Mouse (Mus musculus): Measurements from ENCODE around the gene Epha4. TPM values are rescaled to one million over a fixed set of nuclear protein-coding genes. Genes with fewer than 3 reads are reported as not detected.
A peak's percentile ranks its signal among the peaks of the same experiment; 100 is the strongest.

Gene Epha4
- polyA plus RNA-seq, 1 experiment from 2014 or later, result 30.4 TPM

- Histone ChIP-seq H3K27me3 (ENCODE audit: control insufficient read depth, insufficient read depth, low read depth, low read length) (no peaks in the 10 kb centered on the region), H3K4me1 (ENCODE audit: control insufficient read depth, insufficient read depth, low read length) (peaks cover 25% of the 10 kb centered on the region), H3K4me2 (ENCODE audit: low read length) (peak overlapping the region; percentile 82), H3K9ac (ENCODE audit: low read depth, low read length) (peak overlapping the region; percentile 78), H3K36me3 (ENCODE audit: control insufficient read depth, insufficient read depth, low read length) (no peaks in the 10 kb centered on the region), H3K9me3 (replicated peaks; ENCODE audit: control insufficient read depth, low read length, poor library complexity, severe bottlenecking) (no peaks in the 10 kb centered on the region), H3K27ac (ENCODE audit: low read length) (peak overlapping the region; percentile 75), H3K4me3 (ENCODE audit: low read depth, low read length) (peak overlapping the region; percentile 57)
- WGBS, result under 1% methylated on average over 45 of the region's 45 CpGs
- ATAC-seq, result peak; percentile 4
Observed at GRCm38 (mm10) chr1:77514325-77514962, 444 bp downstream of the Epha4 start.

GRCm38 (mm10) chr1:77513959-77514324, 946 bp downstream of the Epha4 start:
- no peaks in the 10 kb centered on the region for H3K9me3 ChIP-seq (replicated peaks; ENCODE audit: control insufficient read depth, low read length, poor library complexity, severe bottlenecking)
- no peak for ATAC-seq
- H3K4me1 ChIP-seq (ENCODE audit: control insufficient read depth, insufficient read depth, low read length), result peaks cover 25% of the 10 kb centered on the region
- peak overlapping the region; percentile 57 for H3K4me3 ChIP-seq (ENCODE audit: low read depth, low read length)
- peak overlapping the region; percentile 82 for H3K4me2 ChIP-seq (ENCODE audit: low read length)
- H3K27me3 ChIP-seq (ENCODE audit: control insufficient read depth, insufficient read depth, low read depth, low read length), result no peaks in the 10 kb centered on the region
- H3K27ac ChIP-seq (ENCODE audit: low read length), result peak overlapping the region; percentile 75
- WGBS, result 1% methylated on average over 9 of the region's 9 CpGs
- H3K36me3 ChIP-seq (ENCODE audit: control insufficient read depth, insufficient read depth, low read length), result no peaks in the 10 kb centered on the region
- H3K9ac ChIP-seq (ENCODE audit: low read depth, low read length), result peak overlapping the region; percentile 78

GRCm38 (mm10) chr1:77513411-77513941, 1.4 kb downstream of the Epha4 start:
- H3K36me3 ChIP-seq (ENCODE audit: control insufficient read depth, insufficient read depth, low read length), result no peaks in the 10 kb centered on the region
- 0% methylated on average over 27 of the region's 27 CpGs for WGBS
- H3K4me3 ChIP-seq (ENCODE audit: low read depth, low read length), result peak overlapping the region; percentile 57
- peak; percentile 49 for ATAC-seq
- no peaks in the 10 kb centered on the region for H3K27me3 ChIP-seq (ENCODE audit: control insufficient read depth, insufficient read depth, low read depth, low read length)
- peaks cover 25% of the 10 kb centered on the region for H3K4me1 ChIP-seq (ENCODE audit: control insufficient read depth, insufficient read depth, low read length)
- peak overlapping the region; percentile 82 for H3K4me2 ChIP-seq (ENCODE audit: low read length)
- no peaks in the 10 kb centered on the region for H3K9me3 ChIP-seq (replicated peaks; ENCODE audit: control insufficient read depth, low read length, poor library complexity, severe bottlenecking)
- peak overlapping the region; percentile 75 for H3K27ac ChIP-seq (ENCODE audit: low read length)
- H3K9ac ChIP-seq (ENCODE audit: low read depth, low read length), result peak overlapping the region; percentile 78

GRCm38 (mm10) chr1:77512431-77513195, 2.3 kb downstream of the Epha4 start:
- H3K4me2 ChIP-seq (ENCODE audit: low read length), result peak overlapping the region; percentile 82
- under 1% methylated on average over 20 of the region's 20 CpGs for WGBS
- H3K4me3 ChIP-seq (ENCODE audit: low read depth, low read length), result peak overlapping the region; percentile 57
- no peaks in the 10 kb centered on the region for H3K9me3 ChIP-seq (replicated peaks; ENCODE audit: control insufficient read depth, low read length, poor library complexity, severe bottlenecking)
- peaks cover 30% of the 10 kb centered on the region for H3K4me1 ChIP-seq (ENCODE audit: control insufficient read depth, insufficient read depth, low read length)
- no peaks in the 10 kb centered on the region for H3K36me3 ChIP-seq (ENCODE audit: control insufficient read depth, insufficient read depth, low read length)
- H3K27me3 ChIP-seq (ENCODE audit: control insufficient read depth, insufficient read depth, low read depth, low read length), result no peaks in the 10 kb centered on the region
- H3K27ac ChIP-seq (ENCODE audit: low read length), result peak overlapping the region; percentile 75
- H3K9ac ChIP-seq (ENCODE audit: low read depth, low read length), result peak overlapping the region; percentile 78
- no peak for ATAC-seq

GRCm38 (mm10) chr1:77512059-77512407, 2.9 kb downstream of the Epha4 start:
- H3K9me3 ChIP-seq (replicated peaks; ENCODE audit: control insufficient read depth, low read length, poor library complexity, severe bottlenecking), result no peaks in the 10 kb centered on the region
- no peaks in the 10 kb centered on the region for H3K27me3 ChIP-seq (ENCODE audit: control insufficient read depth, insufficient read depth, low read depth, low read length)
- WGBS, result 10% methylated on average over 4 of the region's 4 CpGs
- H3K4me1 ChIP-seq (ENCODE audit: control insufficient read depth, insufficient read depth, low read length), result peaks cover 31% of the 10 kb centered on the region
- ATAC-seq, result no peak
- H3K4me2 ChIP-seq (ENCODE audit: low read length), result peak overlapping the region; percentile 82
- H3K27ac ChIP-seq (ENCODE audit: low read length), result peak overlapping the region; percentile 75
- peak overlapping the region; percentile 57 for H3K4me3 ChIP-seq (ENCODE audit: low read depth, low read length)
- H3K36me3 ChIP-seq (ENCODE audit: control insufficient read depth, insufficient read depth, low read length), result no peaks in the 10 kb centered on the region
- peak overlapping the region; percentile 78 for H3K9ac ChIP-seq (ENCODE audit: low read depth, low read length)

- ATAC-seq, result no peak
- Histone ChIP-seq H3K4me2 (ENCODE audit: low read length) (peak overlapping the region; percentile 82), H3K4me1 (ENCODE audit: control insufficient read depth, insufficient read depth, low read length) (peaks cover 35% of the 10 kb centered on the region), H3K27me3 (ENCODE audit: control insufficient read depth, insufficient read depth, low read depth, low read length) (no peaks in the 10 kb centered on the region), H3K27ac (ENCODE audit: low read length) (peak overlapping the region; percentile 75), H3K9me3 (replicated peaks; ENCODE audit: control insufficient read depth, low read length, poor library complexity, severe bottlenecking) (no peaks in the 10 kb centered on the region), H3K4me3 (ENCODE audit: low read depth, low read length) (peak overlapping the region; percentile 57), H3K9ac (ENCODE audit: low read depth, low read length) (peak overlapping the region; percentile 78), H3K36me3 (ENCODE audit: control insufficient read depth, insufficient read depth, low read length) (no peaks in the 10 kb centered on the region)
- 36% methylated on average over 10 of the region's 10 CpGs for WGBS
Observed at GRCm38 (mm10) chr1:77511372-77512058, 3.4 kb downstream of the Epha4 start.

GRCm38 (mm10) chr1:77510623-77511022, 4.3 kb downstream of the Epha4 start:
- no peak for ATAC-seq
- peaks cover 40% of the 10 kb centered on the region for H3K4me1 ChIP-seq (ENCODE audit: control insufficient read depth, insufficient read depth, low read length)
- H3K27me3 ChIP-seq (ENCODE audit: control insufficient read depth, insufficient read depth, low read depth, low read length), result no peaks in the 10 kb centered on the region
- H3K36me3 ChIP-seq (ENCODE audit: control insufficient read depth, insufficient read depth, low read length), result no peaks in the 10 kb centered on the region
- peak overlapping the region; percentile 36; the same call in 1 of the 2 replicates for H3K9ac ChIP-seq (ENCODE audit: low read depth, low read length)
- H3K4me2 ChIP-seq (ENCODE audit: low read length), result peak overlapping the region; percentile 82
- WGBS, result 48% methylated on average over 5 of the region's 5 CpGs
- H3K27ac ChIP-seq (ENCODE audit: low read length), result peak overlapping the region; percentile 75; the same call in 1 of the 2 replicates
- no peaks in the 10 kb centered on the region for H3K9me3 ChIP-seq (replicated peaks; ENCODE audit: control insufficient read depth, low read length, poor library complexity, severe bottlenecking)
- H3K4me3 ChIP-seq (ENCODE audit: low read depth, low read length), result peak overlapping the region; percentile 57; the same call in 1 of the 2 replicates

GRCm38 (mm10) chr1:77506856-77507200, 8.1 kb downstream of the Epha4 start:
- no peaks in the 10 kb centered on the region for H3K36me3 ChIP-seq (ENCODE audit: control insufficient read depth, insufficient read depth, low read length)
- H3K4me1 ChIP-seq (ENCODE audit: control insufficient read depth, insufficient read depth, low read length), result peaks cover 65% of the 10 kb centered on the region
- no peaks in the 10 kb centered on the region for H3K9me3 ChIP-seq (replicated peaks; ENCODE audit: control insufficient read depth, low read length, poor library complexity, severe bottlenecking)
- peak overlapping the region; percentile 33; the same call in 1 of the 2 replicates for H3K4me3 ChIP-seq (ENCODE audit: low read depth, low read length)
- H3K27me3 ChIP-seq (ENCODE audit: control insufficient read depth, insufficient read depth, low read depth, low read length), result no peaks in the 10 kb centered on the region
- no peak overlapping the region; the same call in 1 of the 2 replicates for H3K9ac ChIP-seq (ENCODE audit: low read depth, low read length)
- no peak for ATAC-seq
- H3K27ac ChIP-seq (ENCODE audit: low read length), result no peak overlapping the region
- 83% methylated on average over 18 of the region's 18 CpGs for WGBS
- H3K4me2 ChIP-seq (ENCODE audit: low read length), result peak overlapping the region; percentile 55
